17 mouse cellular contexts compared by ENCODE assay signal in the genomic region with DNA sequence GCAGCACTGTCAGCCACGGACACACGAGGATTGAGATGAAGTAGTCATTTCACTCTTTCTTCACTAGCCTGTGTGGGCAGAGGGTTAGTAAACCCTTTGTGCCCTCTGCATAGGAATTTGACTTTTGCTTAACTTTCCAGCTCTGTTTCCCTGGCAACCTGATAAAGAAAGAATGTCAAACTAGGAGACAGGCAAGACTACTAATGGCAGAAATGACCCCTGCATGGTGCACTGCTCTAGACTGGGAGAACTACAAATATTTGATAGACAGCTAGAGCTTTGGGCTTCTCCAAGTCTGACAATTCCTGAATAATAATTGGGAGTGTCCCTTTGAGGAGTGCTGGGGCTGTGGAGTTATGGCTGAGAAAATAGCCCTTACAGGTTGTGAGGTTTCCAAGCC. TPM values are rescaled to one million over a fixed set of nuclear protein-coding genes. Genes with fewer than 3 reads are reported as not detected.
DNase-seq lines count a peak whose midpoint lies in the region; ATAC-seq and TF ChIP-seq lines count a peak whose summit lies in the region.
"Had no signal": no experiment of that assay in that cellular context is flagged by ENCODE, and none has a peak within 500 bp of the region (broad histone marks: within the 10 kb centered on the region; RNA-seq: fewer than 3 reads in every experiment).

No protein-coding gene starts in this region.

- peak; percentile 43; the same call in 1 of the 2 replicates for ATAC-seq in hindbrain, postnatal 0 days
- ATAC-seq in midbrain, embryonic 15.5 days (replicated peaks), result peak; percentile 68
- ATAC-seq: forebrain, embryonic 15.5 days; intestine, embryonic 15.5 days had no signal

- H3K4me1 ChIP-seq in heart, embryonic 10.5 days, result peaks cover 24% of the 10 kb centered on the region
- H3K4me1 ChIP-seq in hindbrain, postnatal 0 days (ENCODE audit: insufficient read depth, low read length), result no peaks in the 10 kb centered on the region
- peaks cover 32% of the 10 kb centered on the region for H3K4me1 ChIP-seq in hindbrain, embryonic 10.5 days (replicated peaks)
- H3K4me1 ChIP-seq in midbrain, embryonic 15.5 days, result peaks cover 12% of the 10 kb centered on the region
- H3K4me1 ChIP-seq: forebrain, embryonic 15.5 days; neural tube, embryonic 12.5 days had no signal

- no peak for DNase-seq in heart, embryonic 10.5 days (ENCODE audit: low spot score)
- no peak for DNase-seq in heart, postnatal 4 days
- peak; percentile 11 for DNase-seq in hindbrain, postnatal 0 days (ENCODE audit: low spot score)
- no peak for DNase-seq in hindbrain, embryonic 10.5 days (ENCODE audit: low spot score)
- DNase-seq in adipocyte (ENCODE audit: low spot score), result peak; percentile 66
- DNase-seq in left cerebral cortex, adult 11 months (ENCODE audit: low spot score), result no peak
- no peak for DNase-seq in left cerebral cortex, postnatal 14 days (ENCODE audit: low spot score in 2 of 2)
- DNase-seq: adrenal gland, adult 2 months; cerebellum, adult 11 months; gastrocnemius, adult 2 months; lung, postnatal 36 days; right cerebral cortex, postnatal 14 days; thymus, adult 18-20 months had no signal

- 44% methylated on average over 2 of the region's 2 CpGs for WGBS in heart, embryonic 10.5 days
- WGBS in hindbrain, postnatal 0 days, result 39% methylated on average over 2 of the region's 2 CpGs
- 31% methylated on average over 2 of the region's 2 CpGs for WGBS in hindbrain, embryonic 10.5 days
- 40% methylated on average over 2 of the region's 2 CpGs for WGBS in midbrain, embryonic 15.5 days

- H3K9me3 ChIP-seq in heart, embryonic 10.5 days, result no peaks in the 10 kb centered on the region
- no peaks in the 10 kb centered on the region for H3K9me3 ChIP-seq in hindbrain, postnatal 0 days (ENCODE audit: low read length)
- no peaks in the 10 kb centered on the region for H3K9me3 ChIP-seq in hindbrain, embryonic 10.5 days
- no peaks in the 10 kb centered on the region for H3K9me3 ChIP-seq in midbrain, embryonic 15.5 days
- H3K9me3 ChIP-seq: forebrain, embryonic 15.5 days; intestine, embryonic 15.5 days; neural tube, embryonic 12.5 days had no signal

- no peak overlapping the region for H3K4me3 ChIP-seq in heart, embryonic 10.5 days
- no peak overlapping the region for H3K4me3 ChIP-seq in hindbrain, postnatal 0 days (ENCODE audit: low read length)
- H3K4me3 ChIP-seq in hindbrain, embryonic 10.5 days, result no peak overlapping the region
- no peak overlapping the region for H3K4me3 ChIP-seq in midbrain, embryonic 15.5 days
- H3K4me3 ChIP-seq: forebrain, embryonic 15.5 days; gastrocnemius, adult 2 months; intestine, embryonic 15.5 days; neural tube, embryonic 12.5 days had no signal

- intact Hi-C loops in left cerebral cortex, postnatal 14 days (cut with DNase I), result no loop called here

- no peak overlapping the region for H3K4me2 ChIP-seq in hindbrain, postnatal 0 days (ENCODE audit: low read depth, low read length)
- no peak overlapping the region for H3K4me2 ChIP-seq in midbrain, embryonic 15.5 days
- H3K4me2 ChIP-seq: forebrain, embryonic 15.5 days; intestine, embryonic 15.5 days; neural tube, embryonic 12.5 days had no signal

- no peaks in the 10 kb centered on the region for H3K27me3 ChIP-seq in heart, embryonic 10.5 days (ENCODE audit: insufficient read depth, poor library complexity, severe bottlenecking)
- H3K27me3 ChIP-seq in hindbrain, postnatal 0 days (ENCODE audit: insufficient read depth, low read length), result no peaks in the 10 kb centered on the region
- no peaks in the 10 kb centered on the region for H3K27me3 ChIP-seq in hindbrain, embryonic 10.5 days (ENCODE audit: insufficient read depth, poor library complexity, severe bottlenecking)
- no peaks in the 10 kb centered on the region for H3K27me3 ChIP-seq in midbrain, embryonic 15.5 days (replicated peaks)
- H3K27me3 ChIP-seq: forebrain, embryonic 15.5 days; intestine, embryonic 15.5 days; neural tube, embryonic 12.5 days had no signal

- no peak overlapping the region for H3K9ac ChIP-seq in hindbrain, postnatal 0 days (replicated peaks; ENCODE audit: low read length)
- H3K9ac ChIP-seq in midbrain, embryonic 15.5 days, result no peak overlapping the region
- H3K9ac ChIP-seq: forebrain, embryonic 15.5 days; intestine, embryonic 15.5 days; neural tube, embryonic 12.5 days had no signal

- no peaks in the 10 kb centered on the region for H3K36me3 ChIP-seq in heart, embryonic 10.5 days
- no peaks in the 10 kb centered on the region for H3K36me3 ChIP-seq in hindbrain, postnatal 0 days (ENCODE audit: insufficient read depth, low read length)
- H3K36me3 ChIP-seq in hindbrain, embryonic 10.5 days, result no peaks in the 10 kb centered on the region
- H3K36me3 ChIP-seq in midbrain, embryonic 15.5 days (replicated peaks), result no peaks in the 10 kb centered on the region
- H3K36me3 ChIP-seq: forebrain, embryonic 15.5 days; intestine, embryonic 15.5 days; neural tube, embryonic 12.5 days had no signal

- H3K27ac ChIP-seq in heart, embryonic 10.5 days, result peak overlapping the region; percentile 83
- no peak overlapping the region for H3K27ac ChIP-seq in hindbrain, postnatal 0 days
- no peak overlapping the region; the same call in 1 of the 2 replicates for H3K27ac ChIP-seq in hindbrain, embryonic 10.5 days
- no peak overlapping the region for H3K27ac ChIP-seq in midbrain, embryonic 15.5 days
- H3K27ac ChIP-seq: forebrain, embryonic 15.5 days; gastrocnemius, adult 2 months; intestine, embryonic 15.5 days; neural tube, embryonic 12.5 days had no signal

- no peak for TF ChIP-seq CTCF in hindbrain, postnatal 0 days (IDR thresholded peaks at IDR 0.05; ENCODE audit: low read depth)

RNA-seq across cellular contexts. Expression of gene Rasl11b, which starts 35.4 kb away (rescaled TPM):
- 58.3 and 65.9 TPM in 2 replicates for polyA plus RNA-seq in heart, embryonic 10.5 days (2016; fragmentation: Nextera tagmentation; extraction: Ambion mirVana)
- 10 to 100 TPM; 71.9 to 73.4 TPM for total RNA-seq in heart, postnatal 4 days (2021)
- 5.9 and 7.2 TPM in 2 replicates for total RNA-seq in hindbrain, postnatal 0 days (2014; rRNA removed)
- 16.7 and 17.1 TPM in 2 replicates for polyA plus RNA-seq in hindbrain, postnatal 0 days (2015; fragmentation: Nextera tagmentation; extraction: Ambion mirVana)
- polyA plus RNA-seq in hindbrain, embryonic 10.5 days (2016; fragmentation: Nextera tagmentation; extraction: Ambion mirVana), result 30.5 and 32.7 TPM in 2 replicates
- polyA plus RNA-seq in midbrain, embryonic 15.5 days (2015; fragmentation: Nextera tagmentation; extraction: Ambion mirVana), result 11.4 and 12.9 TPM in 2 replicates
- total RNA-seq in left cerebral cortex, postnatal 14 days (2021), result 100 to 1,000 TPM in 1 of 2 experiments, 10 to 100 TPM in 1; 97.1 to 110 TPM

Comparison
In these comparisons a context has a peak if more than half of its experiments do, and no peak if none do; other contexts are left out.
1. DNase-seq: peak in hindbrain, postnatal 0 days (single experiment) and adipocyte (single experiment); none in heart, embryonic 10.5 days (single experiment), heart, postnatal 4 days (single experiment), hindbrain, embryonic 10.5 days (single experiment), left cerebral cortex, adult 11 months (single experiment) and left cerebral cortex, postnatal 14 days (0 of 2).